Mouse (Mus musculus) bone marrow, adult 2 months (tissue): Measurements from ENCODE around the gene Ric1.

ENCODE experiments used
- CTCF ChIP-seq: fragments of 200-500 bp; IDR thresholded peaks from 2 replicates; pipeline ENCODE4 v1.5.1; 2011; ENCODE audit warnings: low read length, control low read depth; ENCODE audit not compliant: control insufficient read depth, insufficient read depth
- POLR2A ChIP-seq: fragments of 200-500 bp; IDR thresholded peaks from 2 replicates; pipeline ENCODE4 v1.6.1; 2011; ENCODE audit warnings: low read depth, mild to moderate bottlenecking, control low read depth, low read length, borderline replicate concordance; ENCODE audit not compliant: control insufficient read depth

- TF ChIP-seq CTCF (no peak), POLR2A (no peak)
These were observed 8.8 kb upstream of the Ric1 start for GRCm38 (mm10) chr19:29513111-29513766.
